Mouse (Mus musculus) small intestine, adult 2 months (tissue): ENCODE measurements around the gene Wdfy3.

Experiments used
- CTCF ChIP-seq: fragments of 200-500 bp; IDR thresholded peaks from 2 replicates; pipeline ENCODE4 v1.5.1; 2012; ENCODE audit warnings: low read depth, mild to moderate bottlenecking, control low read depth, inconsistent platforms, low read length, moderate library complexity, mixed read lengths; ENCODE audit not compliant: insufficient replicate concordance, insufficient read length; ENCODE audit errors: extremely low read depth
- POLR2A ChIP-seq: fragments of 200-500 bp; IDR thresholded peaks from 2 replicates; pipeline ENCODE4 v1.6.1; 2012; ENCODE audit warnings: low read depth, mild to moderate bottlenecking, control low read depth, inconsistent platforms, low read length, moderate library complexity

- TF ChIP-seq CTCF = no peak
- TF ChIP-seq POLR2A = no peak
Observed at GRCm38 (mm10) chr5:101854100-101854499, 215.6 kb downstream of the Wdfy3 start.
